Mouse (Mus musculus): Measurements from ENCODE around the gene Slc6a11. TPM values are rescaled to one million over a fixed set of nuclear protein-coding genes. Genes with fewer than 3 reads are reported as not detected.

Gene Slc6a11
- polyA plus RNA-seq, 1 experiment from 2014 or later: 16.4 TPM

DNA sequence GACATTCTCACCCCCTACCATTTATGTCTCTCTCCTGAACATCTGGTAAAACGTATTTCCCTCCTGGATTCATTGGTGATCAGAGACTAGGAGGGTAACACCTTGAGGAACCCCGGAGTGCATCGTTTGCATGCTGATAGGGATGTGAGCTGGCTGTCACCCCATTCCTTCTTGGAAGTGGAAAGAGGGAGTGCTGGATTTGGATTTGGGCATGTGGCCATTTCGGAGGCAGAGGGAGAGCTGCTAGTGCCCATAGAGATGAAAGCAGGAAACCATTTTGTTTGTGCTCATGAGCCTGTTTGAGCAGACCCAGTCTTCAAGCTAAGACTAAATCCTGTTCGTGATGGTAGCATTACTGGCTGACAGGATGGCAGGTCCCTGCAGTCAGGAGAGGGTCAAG, 160.4 kb downstream of the Slc6a11 start:
- H3K27me3 ChIP-seq: no peaks in the 10 kb centered on the region
- peaks cover 97% of the 10 kb centered on the region for H3K4me1 ChIP-seq
- H3K4me3 ChIP-seq: no peak overlapping the region
- no peak overlapping the region for H3K4me2 ChIP-seq (replicated peaks)
- WGBS: 33% methylated on average over 5 of the region's 5 CpGs
- peak overlapping the region; percentile 91 for H3K27ac ChIP-seq (replicated peaks)
- H3K9me3 ChIP-seq: no peaks in the 10 kb centered on the region
- ATAC-seq (replicated peaks): no peak
- no peak overlapping the region; the same call in 1 of the 2 replicates for H3K9ac ChIP-seq (replicated peaks)
- no peaks in the 10 kb centered on the region for H3K36me3 ChIP-seq

DNA sequence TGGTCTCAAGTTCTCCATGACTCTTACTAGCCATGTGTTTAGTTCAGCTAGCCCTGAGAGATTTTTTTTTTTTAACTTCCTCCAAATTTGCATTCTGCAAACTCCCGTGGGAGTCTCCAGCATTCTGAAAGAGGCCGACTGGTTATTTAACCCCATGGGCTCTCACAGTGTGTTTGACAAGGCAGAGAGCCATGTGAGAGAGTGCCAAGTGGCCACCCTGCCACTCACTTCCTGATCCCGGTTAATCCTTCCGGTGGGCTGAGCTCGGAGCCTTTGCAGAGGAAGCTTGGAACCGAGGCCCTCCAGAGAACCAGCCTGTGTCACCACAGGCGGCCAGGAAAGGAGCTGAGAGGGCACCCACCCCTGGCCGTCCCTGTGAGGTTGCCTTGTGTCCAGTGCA, 162.5 kb downstream of the Slc6a11 start:
- H3K9me3 ChIP-seq: no peaks in the 10 kb centered on the region
- H3K4me2 ChIP-seq (replicated peaks): no peak overlapping the region
- 28% methylated on average over 8 of the region's 8 CpGs for WGBS
- H3K9ac ChIP-seq (replicated peaks): no peak overlapping the region
- ATAC-seq (replicated peaks): no peak
- no peaks in the 10 kb centered on the region for H3K27me3 ChIP-seq
- H3K36me3 ChIP-seq: no peaks in the 10 kb centered on the region
- H3K27ac ChIP-seq (replicated peaks): peak overlapping the region; percentile 91
- H3K4me3 ChIP-seq: no peak overlapping the region
- peaks cover 100% of the 10 kb centered on the region for H3K4me1 ChIP-seq

DNA sequence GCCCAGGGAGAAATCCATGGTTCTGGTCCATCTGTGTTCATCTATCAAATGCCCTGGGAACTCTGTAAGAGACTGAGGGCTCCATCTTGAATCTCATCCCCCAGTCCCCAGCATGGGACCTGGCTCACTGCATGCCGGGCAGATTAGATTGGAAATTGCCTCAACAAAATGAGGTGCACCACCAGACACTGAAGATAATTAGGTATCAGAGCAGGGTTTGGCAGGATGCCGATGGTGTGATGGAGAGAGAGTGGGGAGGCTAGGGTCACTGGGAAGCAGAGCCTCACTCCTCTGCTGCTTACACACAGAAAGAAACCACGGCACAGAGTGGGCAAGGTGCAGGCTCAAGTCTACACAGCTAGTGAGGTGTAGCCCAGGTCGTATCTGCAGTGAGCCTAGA, 164.0 kb downstream of the Slc6a11 start:
- no peaks in the 10 kb centered on the region for H3K27me3 ChIP-seq
- H3K9me3 ChIP-seq: no peaks in the 10 kb centered on the region

DNA sequence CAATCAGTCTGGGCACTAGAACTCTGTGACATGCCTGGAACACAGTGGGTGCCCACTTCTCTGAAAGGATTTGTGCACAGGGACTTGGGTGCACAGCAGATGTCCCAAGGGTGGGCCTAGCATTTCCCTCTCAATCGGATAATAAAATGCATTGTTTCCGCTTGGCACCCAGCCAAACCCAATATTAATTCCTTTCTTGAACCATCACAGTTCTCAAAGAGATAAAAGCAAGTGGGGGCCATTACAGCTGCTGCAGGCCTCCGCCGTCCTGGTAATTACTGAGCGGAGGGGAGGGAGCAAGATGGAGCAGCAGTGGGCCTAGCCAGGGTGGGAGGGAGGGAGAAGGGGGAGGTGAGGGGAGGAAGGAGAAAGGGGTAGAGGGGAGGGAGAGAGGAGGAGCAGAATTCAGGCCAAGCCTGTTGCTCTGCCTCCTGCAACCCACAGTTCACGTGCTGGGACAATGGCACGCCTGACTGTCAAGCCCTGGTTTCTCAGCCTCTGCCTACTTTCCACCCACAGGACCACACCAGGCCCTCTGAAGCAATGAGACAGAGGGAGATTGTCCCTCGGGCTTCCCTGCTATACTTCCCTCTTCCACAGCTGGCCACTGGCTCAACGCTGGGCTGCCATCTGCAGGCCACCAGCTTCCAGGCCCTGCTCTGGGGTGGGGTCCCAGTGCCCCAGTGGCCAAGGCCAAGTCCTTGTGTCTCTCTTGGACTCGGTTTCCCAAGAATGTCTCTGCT, 166.4 kb downstream of the Slc6a11 start:
- Histone ChIP-seq H3K27ac (replicated peaks) (peak overlapping the region; percentile 91), H3K36me3 (peaks cover 13% of the 10 kb centered on the region), H3K4me2 (replicated peaks) (no peak overlapping the region), H3K9ac (replicated peaks) (0 out of 2 replicates have a peak overlapping the region, but pooled peaks have one; percentile 20), H3K4me3 (no peak overlapping the region), H3K9me3 (no peaks in the 10 kb centered on the region), H3K27me3 (no peaks in the 10 kb centered on the region), H3K4me1 (peaks cover 68% of the 10 kb centered on the region)
- peak; percentile 82 for ATAC-seq (replicated peaks)
- 18% methylated on average over 10 of the region's 10 CpGs for WGBS

More for the DNA sequence above, 164.0 kb downstream of the Slc6a11 start:
- WGBS: 56% methylated on average over 4 of the region's 4 CpGs
- no peak for ATAC-seq (replicated peaks)
- peaks cover 92% of the 10 kb centered on the region for H3K4me1 ChIP-seq
- 0 out of 2 replicates have a peak, but pooled peaks cover 2% of the 10 kb centered on the region for H3K36me3 ChIP-seq
- no peak overlapping the region for H3K4me2 ChIP-seq (replicated peaks)
- H3K27ac ChIP-seq (replicated peaks): peak overlapping the region; percentile 91
- H3K4me3 ChIP-seq: no peak overlapping the region
- H3K9ac ChIP-seq (replicated peaks): no peak overlapping the region

Other genes with a start within 250 kb of the Slc6a11 start
- 26.6 and 28.8 TPM in 2 replicates for gene Atp2b2, start 88.6 kb upstream of the Slc6a11 start, polyA plus RNA-seq (2015; fragmentation: Nextera tagmentation; extraction: Ambion mirVana)
- gene Slc6a1, start 151.4 kb downstream of the Slc6a11 start, polyA plus RNA-seq (2015; fragmentation: Nextera tagmentation; extraction: Ambion mirVana): 98.4 and 99.8 TPM in 2 replicates